Mouse (Mus musculus): ENCODE measurements around the gene Grm5.

Gene Grm5

GRCm38 (mm10) chr7:87583868-87584267 lies at the start of gene Grm5:
Grm5 (plus strand) TSS chr7:87584168.
- DNase-seq (ENCODE audit: low spot score in 2 of 2) = no peak

- no peak for DNase-seq (ENCODE audit: low spot score in 2 of 2)
Measured at GRCm38 (mm10) chr7:87539031-87539430, 44.9 kb upstream of the Grm5 start.

GRCm38 (mm10) chr7:87565300-87565699 lies 18.7 kb upstream of the Grm5 start:
- peak in 1 of 2 experiments; percentile 3 for DNase-seq (ENCODE audit: low spot score in 2 of 2)

GRCm38 (mm10) chr7:87566476-87566875 lies 17.5 kb upstream of the Grm5 start:
- DNase-seq (ENCODE audit: low spot score in 2 of 2) = no peak

GRCm38 (mm10) chr7:87584281-87584701 lies 323 bp downstream of the Grm5 start:
- DNase-seq (ENCODE audit: low spot score in 2 of 2) = no peak

- DNase-seq (ENCODE audit: low spot score in 2 of 2) = no peak
Measured at GRCm38 (mm10) chr7:87586271-87586937, 2.4 kb downstream of the Grm5 start.

- DNase-seq (ENCODE audit: low spot score in 2 of 2) = no peak
Measured at GRCm38 (mm10) chr7:87587976-87588375, 4.0 kb downstream of the Grm5 start.

GRCm38 (mm10) chr7:87626251-87626650 lies 42.3 kb downstream of the Grm5 start:
- DNase-seq (ENCODE audit: low spot score in 2 of 2) = no peak

GRCm38 (mm10) chr7:87635530-87635929 lies 51.6 kb downstream of the Grm5 start:
- no peak for DNase-seq (ENCODE audit: low spot score in 2 of 2)

- no peak for DNase-seq (ENCODE audit: low spot score in 2 of 2)
Measured at GRCm38 (mm10) chr7:87650610-87651009, 66.6 kb downstream of the Grm5 start.

- DNase-seq (ENCODE audit: low spot score in 2 of 2) = no peak
Measured at GRCm38 (mm10) chr7:87661794-87662193, 77.8 kb downstream of the Grm5 start.

- no peak for DNase-seq (ENCODE audit: low spot score in 2 of 2)
Measured at GRCm38 (mm10) chr7:87664041-87664440, 80.1 kb downstream of the Grm5 start.

- no peak for DNase-seq (ENCODE audit: low spot score in 2 of 2)
Measured at GRCm38 (mm10) chr7:87716393-87716792, 132.4 kb downstream of the Grm5 start.

GRCm38 (mm10) chr7:87718631-87719030 lies 134.7 kb downstream of the Grm5 start:
- no peak for DNase-seq (ENCODE audit: low spot score in 2 of 2)

GRCm38 (mm10) chr7:87734511-87734910 lies 150.5 kb downstream of the Grm5 start:
- no peak for DNase-seq (ENCODE audit: low spot score in 2 of 2)

GRCm38 (mm10) chr7:87761945-87762344 lies 178.0 kb downstream of the Grm5 start:
- no peak for DNase-seq (ENCODE audit: low spot score in 2 of 2)

GRCm38 (mm10) chr7:87762376-87762775 lies 178.4 kb downstream of the Grm5 start:
- DNase-seq (ENCODE audit: low spot score in 2 of 2) = no peak

- no peak for DNase-seq (ENCODE audit: low spot score in 2 of 2)
Measured at GRCm38 (mm10) chr7:87787560-87787959, 203.6 kb downstream of the Grm5 start.

- DNase-seq (ENCODE audit: low spot score in 2 of 2) = no peak
Measured at GRCm38 (mm10) chr7:87788963-87789362, 205.0 kb downstream of the Grm5 start.

GRCm38 (mm10) chr7:87793896-87794295 lies 209.9 kb downstream of the Grm5 start:
- DNase-seq (ENCODE audit: low spot score in 2 of 2) = no peak

GRCm38 (mm10) chr7:87824898-87825297 lies 240.9 kb downstream of the Grm5 start:
- no peak for DNase-seq (ENCODE audit: low spot score in 2 of 2)

- DNase-seq (ENCODE audit: low spot score in 2 of 2) = no peak
Measured at GRCm38 (mm10) chr7:87834669-87835068, 250.7 kb downstream of the Grm5 start.

- no peak for DNase-seq (ENCODE audit: low spot score in 2 of 2)
Measured at GRCm38 (mm10) chr7:87838579-87838978, 254.6 kb downstream of the Grm5 start.

- no peak for DNase-seq (ENCODE audit: low spot score in 2 of 2)
Measured at GRCm38 (mm10) chr7:87843496-87843895, 259.5 kb downstream of the Grm5 start.

Measured in urinary bladder, postnatal 36 days (tissue).